In the genomic region with DNA sequence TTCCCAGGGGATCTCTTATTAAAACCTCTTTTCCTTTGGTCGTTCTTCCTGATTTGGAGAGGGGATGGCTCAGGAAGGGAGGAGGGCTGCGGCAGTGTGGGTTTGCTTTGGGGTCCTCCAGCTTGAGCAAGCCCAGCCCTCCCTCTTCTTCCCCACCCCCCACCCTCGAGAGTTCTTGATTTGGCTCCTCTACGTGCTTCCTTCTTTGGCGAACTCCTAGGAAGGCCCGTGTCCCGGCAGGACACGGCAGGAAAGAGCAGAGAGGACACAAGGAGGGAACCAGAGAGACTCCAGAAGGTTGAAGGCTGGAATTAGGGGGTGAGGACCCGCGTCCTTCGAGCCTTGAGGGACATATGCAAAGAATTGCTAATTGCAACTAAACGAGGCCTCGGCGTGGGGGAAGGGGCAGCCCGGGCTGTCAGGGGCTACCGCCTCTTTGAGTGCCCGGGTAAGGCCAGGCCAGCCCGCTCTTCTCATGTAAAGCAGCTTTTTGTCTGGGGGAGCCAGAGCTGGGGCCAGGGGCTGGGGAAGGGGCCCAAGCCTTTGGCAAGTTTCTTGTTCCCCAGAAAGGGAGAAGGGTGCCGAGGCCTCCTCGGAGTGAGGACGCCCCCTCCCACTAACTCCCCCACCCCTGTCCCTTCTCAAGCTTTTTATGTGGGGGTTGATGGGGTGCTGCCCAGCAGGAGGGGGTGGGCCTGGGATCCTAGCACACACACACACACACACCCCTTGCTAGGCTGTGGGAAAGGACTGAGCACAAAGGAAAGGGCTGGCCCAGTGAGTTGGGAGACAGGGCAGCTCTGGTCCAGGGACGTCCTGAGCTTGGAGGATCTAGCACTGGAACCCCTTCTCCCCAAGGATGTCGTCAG, we compare ENCODE assay signal across 8 mouse cellular contexts. TPM values are rescaled to one million over a fixed set of nuclear protein-coding genes. Genes with fewer than 3 reads are reported as not detected.
DNase-seq lines count a peak whose midpoint lies in the region; ATAC-seq and TF ChIP-seq lines count a peak whose summit lies in the region.

Gm11627 (minus strand) TSS at position 297 of the 869 bp plus-strand sequence.

- peak; percentile 94 for ATAC-seq in hindbrain, embryonic 16.5 days
- no peak for ATAC-seq in inflammation-experienced regulatory T-cells, adult 6 months

- H3K4me2 ChIP-seq in hindbrain, embryonic 16.5 days (ENCODE audit: low read length), result peak within 1 kb of the TSS; percentile 47

- H3K36me3 ChIP-seq in E14TG2a.4 (ENCODE audit: insufficient read depth, low read length), result no peaks in the 10 kb centered on the region
- H3K36me3 ChIP-seq in hindbrain, embryonic 16.5 days (ENCODE audit: control insufficient read depth, insufficient read depth, low read length), result no peaks in the 10 kb centered on the region
- H3K36me3 ChIP-seq in midbrain, embryonic 10.5 days, result no peaks in the 10 kb centered on the region

- WGBS in hindbrain, embryonic 16.5 days, result 6% methylated on average over 22 of the region's 23 CpGs
- 3% methylated on average over 23 of the region's 23 CpGs for WGBS in midbrain, embryonic 10.5 days

- TF ChIP-seq POLR2A in embryonic fibroblast, embryonic 13.5 days (IDR thresholded peaks at IDR 0.05; ENCODE audit: low read depth, low read length), result 0 out of 2 replicates have a peak, but pooled peaks have one; percentile 4

- no peak for TF ChIP-seq CTCF in gastrocnemius, adult 2 months (IDR thresholded peaks at IDR 0.05)
- no peak for TF ChIP-seq CTCF in E14TG2a.4 (conservative IDR thresholded peaks at IDR 0.05; ENCODE audit: low read length)
- no peak for TF ChIP-seq CTCF in embryonic fibroblast, embryonic 13.5 days (IDR thresholded peaks at IDR 0.05; ENCODE audit: borderline replicate concordance, insufficient read depth, low read length)

- peak; percentile 27 for DNase-seq in gastrocnemius, adult 2 months
- DNase-seq in gastrocnemius, adult 18-20 months (ENCODE audit: low spot score), result no peak
- DNase-seq in midbrain, embryonic 10.5 days (ENCODE audit: low spot score), result peak; percentile 86
- peak; percentile 67 for DNase-seq in testis, postnatal 10 days (ENCODE audit: low spot score)

- peaks cover 93% of the 10 kb centered on the region for H3K4me1 ChIP-seq in E14TG2a.4 (replicated peaks; ENCODE audit: low read depth, low read length)
- H3K4me1 ChIP-seq in embryonic fibroblast, embryonic 13.5 days (ENCODE audit: control insufficient read depth, insufficient read depth, low read length), result peaks cover 15% of the 10 kb centered on the region
- H3K4me1 ChIP-seq in hindbrain, embryonic 16.5 days (ENCODE audit: control insufficient read depth, insufficient read depth, low read depth, low read length), result peaks cover 16% of the 10 kb centered on the region
- peaks cover 71% of the 10 kb centered on the region for H3K4me1 ChIP-seq in midbrain, embryonic 10.5 days

- no peaks in the 10 kb centered on the region for H3K27me3 ChIP-seq in E14TG2a.4 (ENCODE audit: insufficient read depth, low read length)
- no peaks in the 10 kb centered on the region for H3K27me3 ChIP-seq in hindbrain, embryonic 16.5 days (replicated peaks; ENCODE audit: control insufficient read depth, insufficient read depth, low read length)
- H3K27me3 ChIP-seq in midbrain, embryonic 10.5 days (ENCODE audit: low read depth, poor library complexity, severe bottlenecking), result peaks cover 50% of the 10 kb centered on the region

- intact Hi-C loops in gastrocnemius, adult 2 months (cut with DNase I), result loop anchor here (1.0 kb wide), 1 partner anchor 93 kb away; no protein-coding TSS in a partner anchor

- peak within 1 kb of the TSS; percentile 65 for H3K4me3 ChIP-seq in gastrocnemius, adult 2 months
- peak within 1 kb of the TSS; percentile 70 for H3K4me3 ChIP-seq in E14TG2a.4 (replicated peaks; ENCODE audit: low read length)
- no peak within 1 kb of the TSS for H3K4me3 ChIP-seq in embryonic fibroblast, embryonic 13.5 days (ENCODE audit: insufficient read depth, low read length)
- H3K4me3 ChIP-seq in hindbrain, embryonic 16.5 days (ENCODE audit: low read length), result peak within 1 kb of the TSS; percentile 19
- H3K4me3 ChIP-seq in midbrain, embryonic 10.5 days, result peak within 1 kb of the TSS; percentile 46

- H3K9me3 ChIP-seq in E14TG2a.4 (ENCODE audit: low read length), result no peaks in the 10 kb centered on the region
- H3K9me3 ChIP-seq in hindbrain, embryonic 16.5 days (ENCODE audit: control insufficient read depth, low read length), result no peaks in the 10 kb centered on the region
- H3K9me3 ChIP-seq in midbrain, embryonic 10.5 days (replicated peaks), result no peaks in the 10 kb centered on the region

- H3K9ac ChIP-seq in hindbrain, embryonic 16.5 days (ENCODE audit: low read depth, low read length), result peak within 1 kb of the TSS; percentile 20

- H3K27ac ChIP-seq in gastrocnemius, adult 2 months, result peak within 1 kb of the TSS; percentile 79
- H3K27ac ChIP-seq in embryonic fibroblast, embryonic 13.5 days (ENCODE audit: insufficient read depth, low read length), result peak within 1 kb of the TSS; percentile 53
- peak within 1 kb of the TSS; percentile 66 for H3K27ac ChIP-seq in hindbrain, embryonic 16.5 days (ENCODE audit: low read depth, low read length)
- peak within 1 kb of the TSS; percentile 94 for H3K27ac ChIP-seq in midbrain, embryonic 10.5 days (replicated peaks)

RNA-seq across cellular contexts. Expression of gene Gm11627, which starts in this region (rescaled TPM):
- not detected for total RNA-seq in gastrocnemius, adult 2 months (2021)
- under 1 TPM in 1 of 2 experiments, not detected in 1; 0.43 TPM for total RNA-seq in gastrocnemius, adult 18-20 months (2021)
- polyA plus RNA-seq in embryonic fibroblast, embryonic 13.5 days (2011; ENCODE audit: insufficient read length, low read depth, missing spikeins), result 2.5 and 3.2 TPM in 2 replicates
- 2.8 and 4.1 TPM in 2 replicates for polyA plus RNA-seq in hindbrain, embryonic 16.5 days (2015; fragmentation: Nextera tagmentation; extraction: Ambion mirVana)
- polyA plus RNA-seq in midbrain, embryonic 10.5 days (2016; fragmentation: Nextera tagmentation; extraction: Ambion mirVana), result 11.1 and 12.6 TPM in 2 replicates
- polyA plus RNA-seq in inflammation-experienced regulatory T-cells, adult 6 months (2017; shearing (Covaris generic)), result not detected

Comparison
In these comparisons a context has a peak if more than half of its experiments do, and no peak if none do; other contexts are left out.
1. Peak in DNase-seq, H3K4me3 ChIP-seq and H3K27ac ChIP-seq in gastrocnemius, adult 2 months; RNA of the gene not detected or under 1 TPM.